Mouse (Mus musculus) CD8-positive naive resting alpha-beta T cell, adult 57 days (primary cell): ENCODE data around the gene Gm28845. TPM values are rescaled to one million over a fixed set of nuclear protein-coding genes. Genes with fewer than 3 reads are reported as not detected.

Experiments
- total RNA-seq: library from RNA; stranded (reverse); gene quantifications from one replicate; pipeline ENCODE4 v1.2.4, GENCODE M21; 2023

The Gm28845 gene
- total RNA-seq, result not detected

GRCm38 (mm10) chr1:65119438-65119837, at the start of gene Gm28845:
Gene Gm28845 (minus strand): TSS chr1:65119558.

GRCm38 (mm10) chr1:65122574-65123372, 3.4 kb upstream of the Gm28845 start, which contains the start of gene D630023F18Rik:
Gene D630023F18Rik (minus strand): TSS chr1:65123214.

GRCm38 (mm10) chr1:65103273-65103672, 16.1 kb downstream of the Gm28845 start, which contains the start of gene Cryga:
Gene Cryga (minus strand): TSS chr1:65103373.

GRCm38 (mm10) chr1:65082188-65082587, 37.2 kb downstream of the Gm28845 start, which contains the start of gene Crygb:
Gene Crygb (minus strand): TSS chr1:65082288.

GRCm38 (mm10) chr1:65073589-65073988, 45.8 kb downstream of the Gm28845 start, which contains the start of gene Crygc:
Gene Crygc (minus strand): TSS chr1:65073689.

GRCm38 (mm10) chr1:65063352-65063751, 56.0 kb downstream of the Gm28845 start, which contains the start of gene Crygd:
Gene Crygd (minus strand): TSS chr1:65063452.

GRCm38 (mm10) chr1:65050952-65051351, 68.4 kb downstream of the Gm28845 start, which contains the start of gene Cryge:
Gene Cryge (minus strand): TSS chr1:65051149.

Other genes starting within 250 kb of the Gm28845 start
- 14.9 TPM for gene Plekhm3, start 162.7 kb downstream of the Gm28845 start, total RNA-seq
- gene Akr1cl, start 86.8 kb downstream of the Gm28845 start, total RNA-seq, result not detected
- not detected for gene Cryge, start 68.4 kb downstream of the Gm28845 start, total RNA-seq
- gene Crygd, start 56.1 kb downstream of the Gm28845 start, total RNA-seq, result not detected
- gene Crygc, start 45.9 kb downstream of the Gm28845 start, total RNA-seq, result not detected
- not detected for gene Crygb, start 37.3 kb downstream of the Gm28845 start, total RNA-seq
- not detected for gene Cryga, start 16.2 kb downstream of the Gm28845 start, total RNA-seq
- not detected for gene D630023F18Rik, start 3.7 kb upstream of the Gm28845 start, total RNA-seq
- 4.0 TPM for gene Idh1, start 66.9 kb upstream of the Gm28845 start, total RNA-seq
- gene Pikfyve, start 67.1 kb upstream of the Gm28845 start, total RNA-seq, result 38.7 TPM
- gene Pth2r, start 162.5 kb upstream of the Gm28845 start, total RNA-seq, result not detected